Mouse (Mus musculus): ENCODE measurements around the gene Slc35f4. TPM values are rescaled to one million over a fixed set of nuclear protein-coding genes. Genes with fewer than 3 reads are reported as not detected.

Slc35f4 gene
- polyA plus RNA-seq, 1 experiment from 2014 or later, result 0.22 TPM

DNA sequence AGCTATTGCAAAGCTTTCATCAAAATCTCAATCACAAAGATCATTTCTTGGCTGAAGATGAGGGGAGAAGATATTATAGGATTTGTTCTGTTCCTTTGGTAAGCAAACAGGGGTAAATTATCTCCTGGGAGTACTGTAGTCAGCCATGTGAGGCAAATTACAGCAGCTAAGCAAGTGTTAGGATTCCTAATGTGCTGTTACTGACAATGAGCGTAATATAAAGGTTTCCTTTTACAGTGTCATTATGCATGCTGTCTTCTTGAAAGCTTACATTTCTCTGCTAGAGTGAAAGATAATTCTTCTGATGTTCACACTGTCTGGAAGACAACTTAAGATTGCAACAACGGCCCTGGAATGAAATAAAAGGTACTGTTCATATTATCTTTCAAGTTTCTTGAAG lies 192.0 kb downstream of the Slc35f4 start:
- Histone ChIP-seq H3K4me3 (ENCODE audit: low read depth, low read length) (no peak overlapping the region), H3K4me2 (no peak overlapping the region), H3K9ac (ENCODE audit: low read depth, low read length) (no peak overlapping the region), H3K4me1 (replicated peaks; ENCODE audit: control insufficient read depth, insufficient read depth, low read length) (no peaks in the 10 kb centered on the region), H3K36me3 (ENCODE audit: control insufficient read depth, insufficient read depth, low read length) (no peaks in the 10 kb centered on the region), H3K27ac (ENCODE audit: low read depth, low read length) (no peak overlapping the region), H3K27me3 (replicated peaks; ENCODE audit: control insufficient read depth, insufficient read depth, low read length) (no peaks in the 10 kb centered on the region), H3K9me3 (ENCODE audit: control insufficient read depth, low read length) (no peaks in the 10 kb centered on the region)
- 79% methylated on average over 2 of the region's 2 CpGs for WGBS
- no peak for ATAC-seq (replicated peaks; ENCODE audit: low FRiP score)
- DNase-seq (ENCODE audit: low spot score), result no peak

DNA sequence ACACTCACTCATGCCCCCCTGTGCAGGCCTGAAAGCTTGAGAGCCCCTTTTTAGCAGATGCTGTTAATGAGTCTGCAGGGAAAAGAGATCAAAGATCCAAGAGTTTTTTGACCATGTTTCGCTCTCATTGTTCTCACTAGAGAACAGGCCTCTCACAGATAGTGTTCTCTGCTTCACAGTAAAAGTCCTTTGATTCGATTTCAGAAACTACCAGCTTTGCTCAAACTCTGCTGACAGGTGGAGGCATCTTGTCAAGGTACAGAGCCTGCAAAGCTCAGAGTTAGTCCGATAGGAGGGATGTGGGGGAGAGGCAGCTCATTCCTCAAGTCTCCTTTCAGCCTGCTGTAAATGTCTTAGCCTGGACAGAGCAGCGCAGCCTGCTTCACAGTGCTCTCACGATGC lies 209.4 kb downstream of the Slc35f4 start:
- no peak for DNase-seq (ENCODE audit: low spot score)
- Histone ChIP-seq H3K9me3 (ENCODE audit: control insufficient read depth, low read length) (no peaks in the 10 kb centered on the region), H3K36me3 (ENCODE audit: control insufficient read depth, insufficient read depth, low read length) (no peaks in the 10 kb centered on the region), H3K4me2 (no peak overlapping the region), H3K4me1 (replicated peaks; ENCODE audit: control insufficient read depth, insufficient read depth, low read length) (no peaks in the 10 kb centered on the region), H3K27ac (ENCODE audit: low read depth, low read length) (no peak overlapping the region), H3K27me3 (replicated peaks; ENCODE audit: control insufficient read depth, insufficient read depth, low read length) (no peaks in the 10 kb centered on the region), H3K4me3 (ENCODE audit: low read depth, low read length) (no peak overlapping the region), H3K9ac (ENCODE audit: low read depth, low read length) (no peak overlapping the region)
- no peak for ATAC-seq (replicated peaks; ENCODE audit: low FRiP score)
- 46% methylated on average over 5 of the region's 5 CpGs for WGBS

DNA sequence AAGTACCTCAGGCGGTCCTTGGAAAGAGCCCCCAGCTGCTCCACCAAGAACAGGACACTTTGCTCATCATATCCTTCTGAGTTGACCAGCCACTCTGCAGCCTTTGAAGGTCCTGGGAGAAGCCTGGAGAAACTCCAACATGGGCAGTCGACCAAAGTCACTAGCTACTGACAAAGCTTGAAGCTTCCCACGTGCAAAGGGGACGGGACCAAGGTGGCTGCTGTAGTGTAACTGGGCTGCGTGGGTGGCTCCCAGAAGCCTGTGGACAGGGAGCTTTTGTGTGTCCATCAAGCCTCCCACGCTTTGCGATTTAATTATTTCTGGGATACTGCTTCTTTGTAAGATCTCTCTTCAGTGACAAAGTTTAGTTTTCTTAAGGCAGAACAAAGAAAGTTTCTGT lies 211.9 kb downstream of the Slc35f4 start:
- Histone ChIP-seq H3K9ac (ENCODE audit: low read depth, low read length) (no peak overlapping the region), H3K36me3 (ENCODE audit: control insufficient read depth, insufficient read depth, low read length) (no peaks in the 10 kb centered on the region), H3K4me3 (ENCODE audit: low read depth, low read length) (no peak overlapping the region), H3K27me3 (replicated peaks; ENCODE audit: control insufficient read depth, insufficient read depth, low read length) (no peaks in the 10 kb centered on the region), H3K4me2 (no peak overlapping the region), H3K9me3 (ENCODE audit: control insufficient read depth, low read length) (no peaks in the 10 kb centered on the region), H3K4me1 (replicated peaks; ENCODE audit: control insufficient read depth, insufficient read depth, low read length) (no peaks in the 10 kb centered on the region), H3K27ac (ENCODE audit: low read depth, low read length) (no peak overlapping the region)
- 75% methylated on average over 7 of the region's 7 CpGs for WGBS
- DNase-seq (ENCODE audit: low spot score) (no peak), ATAC-seq (replicated peaks; ENCODE audit: low FRiP score) (no peak)

DNA sequence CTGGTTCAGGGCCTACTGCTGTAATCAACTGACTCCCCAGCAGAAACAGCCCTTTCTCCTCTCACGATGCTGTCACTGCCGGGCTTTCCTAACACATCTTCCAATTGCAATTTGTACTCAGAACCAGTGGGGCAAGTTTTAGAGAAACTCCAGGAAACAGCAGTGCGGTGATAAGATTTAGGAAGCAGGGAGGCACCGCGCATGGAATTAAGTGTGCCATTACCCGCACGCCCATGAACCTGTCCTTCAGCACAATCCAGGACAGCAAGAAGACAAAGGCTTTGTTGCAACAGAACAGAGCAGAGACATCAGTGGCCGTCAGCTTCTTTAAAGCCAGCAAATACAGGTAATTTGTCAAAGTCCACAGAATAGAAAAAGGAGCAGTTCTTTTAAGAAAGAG lies 212.5 kb downstream of the Slc35f4 start:
- WGBS, result 71% methylated on average over 8 of the region's 8 CpGs
- no peak for ATAC-seq (replicated peaks; ENCODE audit: low FRiP score)

DNA sequence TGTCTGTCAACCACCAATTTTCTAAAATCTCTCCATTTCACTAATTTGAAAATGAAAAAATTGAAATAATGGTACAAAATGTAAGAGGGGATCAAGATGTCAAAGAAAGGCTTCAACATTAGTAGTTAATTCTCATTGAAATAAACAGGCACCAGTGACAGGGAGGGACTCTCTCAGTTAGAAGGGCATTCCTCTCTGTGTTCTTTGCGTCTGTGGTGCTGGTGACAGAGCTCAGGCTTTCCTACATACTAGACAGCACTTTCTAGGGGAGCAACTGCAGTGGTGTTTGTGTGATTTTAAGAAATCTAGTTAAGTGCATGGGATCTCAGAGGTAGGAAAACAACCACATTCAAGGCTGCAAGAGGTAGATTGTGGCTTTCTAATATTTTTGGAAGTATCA lies 214.3 kb downstream of the Slc35f4 start:
- 62% methylated on average over 1 of the region's 1 CpGs for WGBS
- DNase-seq (ENCODE audit: low spot score) (no peak), ATAC-seq (replicated peaks; ENCODE audit: low FRiP score) (no peak)
- H3K9me3 ChIP-seq (ENCODE audit: control insufficient read depth, low read length), result no peaks in the 10 kb centered on the region
- no peak overlapping the region for H3K27ac ChIP-seq (ENCODE audit: low read depth, low read length)
- H3K9ac ChIP-seq (ENCODE audit: low read depth, low read length), result no peak overlapping the region
- no peak overlapping the region for H3K4me3 ChIP-seq (ENCODE audit: low read depth, low read length)
- H3K27me3 ChIP-seq (replicated peaks; ENCODE audit: control insufficient read depth, insufficient read depth, low read length), result no peaks in the 10 kb centered on the region
- H3K4me1 ChIP-seq (replicated peaks; ENCODE audit: control insufficient read depth, insufficient read depth, low read length), result no peaks in the 10 kb centered on the region
- no peak overlapping the region for H3K4me2 ChIP-seq
- H3K36me3 ChIP-seq (ENCODE audit: control insufficient read depth, insufficient read depth, low read length), result no peaks in the 10 kb centered on the region

More for the DNA sequence above, 212.5 kb downstream of the Slc35f4 start:
- Histone ChIP-seq H3K27me3 (replicated peaks; ENCODE audit: control insufficient read depth, insufficient read depth, low read length) (no peaks in the 10 kb centered on the region), H3K27ac (ENCODE audit: low read depth, low read length) (no peak overlapping the region), H3K4me2 (no peak overlapping the region), H3K4me3 (ENCODE audit: low read depth, low read length) (no peak overlapping the region), H3K4me1 (replicated peaks; ENCODE audit: control insufficient read depth, insufficient read depth, low read length) (no peaks in the 10 kb centered on the region), H3K9me3 (ENCODE audit: control insufficient read depth, low read length) (no peaks in the 10 kb centered on the region), H3K9ac (ENCODE audit: low read depth, low read length) (no peak overlapping the region), H3K36me3 (ENCODE audit: control insufficient read depth, insufficient read depth, low read length) (no peaks in the 10 kb centered on the region)
- no peak for DNase-seq (ENCODE audit: low spot score)

DNA sequence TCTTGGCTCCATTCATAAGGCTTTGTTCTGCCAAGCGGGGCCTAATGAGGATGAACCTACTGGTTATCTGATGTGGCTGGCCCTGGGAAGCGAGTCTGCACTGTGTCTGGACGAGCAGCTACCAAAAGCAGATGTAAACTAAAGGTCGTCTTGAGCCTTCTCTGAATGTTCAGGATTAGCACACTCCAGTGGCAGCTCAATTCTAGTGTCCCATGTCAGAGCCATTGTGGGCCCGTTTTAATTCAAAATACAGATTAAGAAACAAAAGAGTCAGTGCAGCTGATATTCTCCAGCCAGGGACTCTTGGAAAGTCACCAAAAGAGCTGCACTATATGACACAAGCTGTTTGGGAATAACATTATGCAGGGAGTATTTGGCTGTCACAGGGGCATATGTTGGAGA lies 214.8 kb downstream of the Slc35f4 start:
- Histone ChIP-seq H3K27ac (ENCODE audit: low read depth, low read length) (no peak overlapping the region), H3K4me3 (ENCODE audit: low read depth, low read length) (no peak overlapping the region), H3K36me3 (ENCODE audit: control insufficient read depth, insufficient read depth, low read length) (no peaks in the 10 kb centered on the region), H3K9me3 (ENCODE audit: control insufficient read depth, low read length) (no peaks in the 10 kb centered on the region), H3K27me3 (replicated peaks; ENCODE audit: control insufficient read depth, insufficient read depth, low read length) (no peaks in the 10 kb centered on the region), H3K9ac (ENCODE audit: low read depth, low read length) (no peak overlapping the region), H3K4me2 (no peak overlapping the region), H3K4me1 (replicated peaks; ENCODE audit: control insufficient read depth, insufficient read depth, low read length) (no peaks in the 10 kb centered on the region)
- WGBS, result 58% methylated on average over 5 of the region's 5 CpGs
- ATAC-seq (replicated peaks; ENCODE audit: low FRiP score), result no peak
- no peak for DNase-seq (ENCODE audit: low spot score)

DNA sequence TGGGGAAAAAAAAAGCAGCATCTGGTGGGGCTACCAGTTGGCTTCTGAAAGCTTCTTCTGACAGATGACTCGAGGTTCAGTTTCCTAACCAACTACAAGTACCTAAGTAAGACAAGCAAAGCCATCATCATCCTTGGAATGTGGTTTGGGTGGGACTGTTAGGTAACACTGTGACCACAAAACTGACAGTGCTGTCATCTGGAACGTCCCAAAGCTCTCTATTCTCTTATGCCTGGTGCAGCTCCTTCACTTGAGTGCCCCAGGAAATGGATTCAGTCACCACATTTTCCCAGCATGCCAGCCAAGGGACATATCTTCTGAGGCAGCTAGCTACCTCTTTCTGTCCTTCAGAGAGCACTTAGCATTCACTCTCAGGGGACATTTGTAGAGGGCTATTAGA lies 216.2 kb downstream of the Slc35f4 start:
- Histone ChIP-seq H3K27me3 (replicated peaks; ENCODE audit: control insufficient read depth, insufficient read depth, low read length) (no peaks in the 10 kb centered on the region), H3K27ac (ENCODE audit: low read depth, low read length) (no peak overlapping the region), H3K4me2 (no peak overlapping the region), H3K36me3 (ENCODE audit: control insufficient read depth, insufficient read depth, low read length) (no peaks in the 10 kb centered on the region), H3K4me1 (replicated peaks; ENCODE audit: control insufficient read depth, insufficient read depth, low read length) (no peaks in the 10 kb centered on the region), H3K9ac (ENCODE audit: low read depth, low read length) (no peak overlapping the region), H3K4me3 (ENCODE audit: low read depth, low read length) (no peak overlapping the region), H3K9me3 (ENCODE audit: control insufficient read depth, low read length) (no peaks in the 10 kb centered on the region)
- no peak for ATAC-seq (replicated peaks; ENCODE audit: low FRiP score)
- WGBS, result 51% methylated on average over 2 of the region's 2 CpGs
- DNase-seq (ENCODE audit: low spot score), result no peak

DNA sequence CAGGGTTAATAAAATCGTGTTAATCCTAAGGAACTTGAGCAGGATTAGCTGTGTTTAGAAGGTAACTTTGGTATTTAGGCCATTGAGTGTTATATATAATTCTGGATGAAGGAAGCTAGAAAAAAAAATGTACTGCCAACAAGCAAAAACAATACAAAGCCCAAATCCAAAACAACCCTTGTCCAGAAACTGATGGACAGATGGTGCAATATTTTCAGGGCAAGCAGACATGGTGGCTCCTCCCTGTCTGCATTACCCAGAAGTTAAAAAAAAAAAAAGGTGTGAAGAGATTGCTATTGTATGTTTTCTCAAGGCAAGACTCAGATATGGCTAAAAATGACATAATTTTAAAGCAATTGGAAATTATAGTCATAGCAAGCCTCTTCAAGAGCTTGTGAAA lies 217.3 kb downstream of the Slc35f4 start:
- no peaks in the 10 kb centered on the region for H3K36me3 ChIP-seq (ENCODE audit: control insufficient read depth, insufficient read depth, low read length)
- no peaks in the 10 kb centered on the region for H3K27me3 ChIP-seq (replicated peaks; ENCODE audit: control insufficient read depth, insufficient read depth, low read length)
- no peak overlapping the region for H3K9ac ChIP-seq (ENCODE audit: low read depth, low read length)
- no peaks in the 10 kb centered on the region for H3K9me3 ChIP-seq (ENCODE audit: control insufficient read depth, low read length)
- ATAC-seq (replicated peaks; ENCODE audit: low FRiP score) (no peak), DNase-seq (ENCODE audit: low spot score) (no peak)
- no peak overlapping the region for H3K4me3 ChIP-seq (ENCODE audit: low read depth, low read length)
- no peak overlapping the region for H3K27ac ChIP-seq (ENCODE audit: low read depth, low read length)
- WGBS, result 50% methylated on average over 1 of the region's 1 CpGs
- no peak overlapping the region for H3K4me2 ChIP-seq
- H3K4me1 ChIP-seq (replicated peaks; ENCODE audit: control insufficient read depth, insufficient read depth, low read length), result no peaks in the 10 kb centered on the region

DNA sequence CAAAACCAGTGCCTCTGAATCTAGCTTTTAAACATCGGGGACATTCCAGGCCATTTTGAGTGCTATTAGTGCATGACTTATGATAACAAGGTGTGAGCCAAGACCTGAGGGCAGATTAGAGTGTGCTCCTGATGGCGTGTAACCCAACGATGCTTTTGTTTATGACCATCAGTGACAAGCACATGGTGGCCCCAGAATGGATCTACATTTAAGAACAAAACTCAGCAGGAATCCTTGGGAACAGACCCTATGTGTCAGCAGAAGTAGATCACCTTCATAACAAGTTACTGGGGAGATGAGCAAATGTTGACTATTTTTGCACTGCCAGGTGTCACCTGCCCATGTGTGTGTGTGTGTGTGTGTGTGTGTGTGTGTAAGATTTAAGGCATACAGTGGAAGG lies 218.0 kb downstream of the Slc35f4 start:
- Histone ChIP-seq H3K36me3 (ENCODE audit: control insufficient read depth, insufficient read depth, low read length) (no peaks in the 10 kb centered on the region), H3K4me2 (no peak overlapping the region), H3K9me3 (ENCODE audit: control insufficient read depth, low read length) (no peaks in the 10 kb centered on the region), H3K4me3 (ENCODE audit: low read depth, low read length) (no peak overlapping the region), H3K9ac (ENCODE audit: low read depth, low read length) (no peak overlapping the region), H3K27ac (ENCODE audit: low read depth, low read length) (no peak overlapping the region), H3K4me1 (replicated peaks; ENCODE audit: control insufficient read depth, insufficient read depth, low read length) (no peaks in the 10 kb centered on the region), H3K27me3 (replicated peaks; ENCODE audit: control insufficient read depth, insufficient read depth, low read length) (no peaks in the 10 kb centered on the region)
- 82% methylated on average over 3 of the region's 3 CpGs for WGBS
- DNase-seq (ENCODE audit: low spot score) (no peak), ATAC-seq (replicated peaks; ENCODE audit: low FRiP score) (no peak)
